Mouse (Mus musculus): ENCODE measurements at regions not wholly inside any gene's neighbourhood (a gene's known extent, or its start where the extent isn't known, plus 50 kb on each side); places are given as distances from the start of the nearest gene placed in this dataset.

GRCm38 (mm10) chr1:157717131-157717530 is 210.6 kb downstream of the Sec16b start:
- no peak overlapping the region for H3K27ac ChIP-seq (ENCODE audit: low read depth, low read length)
- H3K36me3 ChIP-seq (ENCODE audit: insufficient read depth, low read length): no peaks in the 10 kb centered on the region
- 77% methylated on average over 5 of the region's 5 CpGs for WGBS
- DNase-seq (ENCODE audit: low spot score) (no peak), ATAC-seq (ENCODE audit: low FRiP score) (no peak)
- H3K4me2 ChIP-seq (ENCODE audit: low read depth, low read length, poor library complexity, severe bottlenecking): no peak overlapping the region
- H3K4me3 ChIP-seq (ENCODE audit: low read depth, low read length): no peak overlapping the region
- no peaks in the 10 kb centered on the region for H3K9me3 ChIP-seq (ENCODE audit: low read length)
- H3K27me3 ChIP-seq (ENCODE audit: insufficient read depth, low read length): no peaks in the 10 kb centered on the region
- TF ChIP-seq CTCF (IDR thresholded peaks at IDR 0.05): no peak
- H3K9ac ChIP-seq (replicated peaks; ENCODE audit: low read length, poor library complexity, severe bottlenecking): no peak overlapping the region
- no peaks in the 10 kb centered on the region for H3K4me1 ChIP-seq (ENCODE audit: insufficient read depth, low read length)

DNA sequence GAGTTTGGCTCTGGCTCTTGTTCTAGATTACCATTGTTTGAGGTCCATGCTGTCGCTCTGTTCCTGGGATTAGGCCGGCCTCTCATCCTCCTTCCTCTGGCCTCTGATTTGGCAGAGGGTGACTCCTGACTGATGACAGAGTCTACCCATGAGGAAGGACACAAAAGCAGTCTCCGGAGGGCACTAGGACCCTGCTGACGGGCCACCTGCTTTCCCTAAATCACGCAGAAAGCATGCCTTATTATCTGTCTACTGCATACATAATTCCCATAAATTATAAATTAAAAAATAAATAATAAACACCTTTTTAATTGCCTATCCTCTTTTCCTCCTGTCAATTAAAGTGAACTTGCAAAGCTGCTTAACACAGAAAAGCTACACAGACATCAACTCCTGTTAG is 215.4 kb downstream of the Sec16b start:
- no peak overlapping the region for H3K4me2 ChIP-seq (ENCODE audit: low read depth, low read length, poor library complexity, severe bottlenecking)
- ATAC-seq (ENCODE audit: low FRiP score): no peak

GRCm38 (mm10) chr1:157731124-157731523 is 224.6 kb downstream of the Sec16b start:
- WGBS: 89% methylated on average over 1 of the region's 1 CpGs
- no peak for ATAC-seq (ENCODE audit: low FRiP score)

More for the DNA sequence above, 215.4 kb downstream of the Sec16b start:
- no peak for TF ChIP-seq CTCF (IDR thresholded peaks at IDR 0.05)
- Histone ChIP-seq H3K36me3 (ENCODE audit: insufficient read depth, low read length) (no peaks in the 10 kb centered on the region), H3K9ac (replicated peaks; ENCODE audit: low read length, poor library complexity, severe bottlenecking) (no peak overlapping the region), H3K4me3 (ENCODE audit: low read depth, low read length) (no peak overlapping the region), H3K4me1 (ENCODE audit: insufficient read depth, low read length) (no peaks in the 10 kb centered on the region), H3K9me3 (ENCODE audit: low read length) (no peaks in the 10 kb centered on the region), H3K27ac (ENCODE audit: low read depth, low read length) (no peak overlapping the region), H3K27me3 (ENCODE audit: insufficient read depth, low read length) (no peaks in the 10 kb centered on the region)
- DNase-seq (ENCODE audit: low spot score): no peak
- 72% methylated on average over 5 of the region's 5 CpGs for WGBS

DNA sequence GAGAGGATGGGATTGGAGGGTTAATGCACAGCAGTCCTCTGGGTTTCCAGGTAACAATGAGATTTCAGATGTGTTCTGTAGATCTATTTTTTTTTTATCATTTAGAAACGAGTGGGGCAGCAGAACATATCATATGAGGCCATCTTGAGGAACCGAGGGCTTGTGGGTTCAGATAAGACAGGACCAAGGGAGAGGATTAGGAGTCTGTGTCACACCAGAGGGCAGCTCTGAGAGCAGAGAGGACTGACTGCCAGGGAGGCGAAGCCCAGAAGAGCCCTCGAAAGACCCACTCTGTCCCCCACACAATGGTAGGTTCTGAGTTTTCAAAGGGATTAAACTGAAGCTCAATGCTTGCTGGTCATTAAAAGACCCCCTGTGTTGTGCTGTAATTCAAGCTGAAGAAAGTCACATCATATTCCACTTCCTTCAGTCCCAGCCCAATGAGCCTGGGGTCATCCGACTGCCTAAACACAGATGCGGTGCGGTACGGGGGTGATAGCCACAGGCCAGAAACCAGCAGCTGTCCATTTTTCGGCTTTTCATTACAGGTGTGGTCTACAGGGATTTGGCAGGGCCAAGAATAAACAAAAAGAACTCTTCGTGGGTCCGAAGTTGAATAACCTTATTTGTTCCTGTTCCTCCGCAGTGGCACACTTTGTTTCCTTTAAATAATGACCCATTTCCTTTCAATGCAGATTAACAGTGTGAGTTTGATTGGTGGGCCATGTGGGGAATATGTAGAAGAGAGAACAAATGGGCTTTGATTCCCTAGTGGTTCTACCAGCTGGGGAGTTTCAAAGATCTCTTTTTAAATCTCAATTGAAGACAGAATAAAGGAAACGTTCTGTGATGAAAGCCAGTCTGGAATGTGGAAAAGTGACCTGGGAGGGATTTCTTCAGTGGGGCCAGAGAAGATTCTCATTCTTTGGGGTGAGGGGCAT is 234.5 kb downstream of the Sec16b start:
- no peak overlapping the region for H3K4me2 ChIP-seq (ENCODE audit: low read depth, low read length, poor library complexity, severe bottlenecking)
- WGBS: 46% methylated on average over 13 of the region's 13 CpGs
- no peaks in the 10 kb centered on the region for H3K4me1 ChIP-seq (ENCODE audit: insufficient read depth, low read length)
- no peak overlapping the region for H3K27ac ChIP-seq (ENCODE audit: low read depth, low read length)
- no peaks in the 10 kb centered on the region for H3K36me3 ChIP-seq (ENCODE audit: insufficient read depth, low read length)
- H3K9me3 ChIP-seq (ENCODE audit: low read length): no peaks in the 10 kb centered on the region
- no peaks in the 10 kb centered on the region for H3K27me3 ChIP-seq (ENCODE audit: insufficient read depth, low read length)
- DNase-seq (ENCODE audit: low spot score) (no peak), ATAC-seq (ENCODE audit: low FRiP score) (no peak)
- H3K4me3 ChIP-seq (ENCODE audit: low read depth, low read length): no peak overlapping the region
- no peak overlapping the region for H3K9ac ChIP-seq (replicated peaks; ENCODE audit: low read length, poor library complexity, severe bottlenecking)
- TF ChIP-seq CTCF (IDR thresholded peaks at IDR 0.05): no peak

More at GRCm38 (mm10) chr1:157731124-157731523, 224.6 kb downstream of the Sec16b start:
- no peak for TF ChIP-seq CTCF (IDR thresholded peaks at IDR 0.05)
- Histone ChIP-seq H3K27ac (ENCODE audit: low read depth, low read length) (no peak overlapping the region), H3K9ac (replicated peaks; ENCODE audit: low read length, poor library complexity, severe bottlenecking) (no peak overlapping the region), H3K4me3 (ENCODE audit: low read depth, low read length) (no peak overlapping the region), H3K4me1 (ENCODE audit: insufficient read depth, low read length) (no peaks in the 10 kb centered on the region), H3K4me2 (ENCODE audit: low read depth, low read length, poor library complexity, severe bottlenecking) (no peak overlapping the region), H3K36me3 (ENCODE audit: insufficient read depth, low read length) (no peaks in the 10 kb centered on the region), H3K9me3 (ENCODE audit: low read length) (no peaks in the 10 kb centered on the region), H3K27me3 (ENCODE audit: insufficient read depth, low read length) (no peaks in the 10 kb centered on the region)
- DNase-seq (ENCODE audit: low spot score): no peak

- Histone ChIP-seq H3K36me3 (ENCODE audit: insufficient read depth, low read length) (no peaks in the 10 kb centered on the region), H3K4me2 (ENCODE audit: low read depth, low read length, poor library complexity, severe bottlenecking) (no peak overlapping the region), H3K27ac (ENCODE audit: low read depth, low read length) (no peak overlapping the region), H3K9me3 (ENCODE audit: low read length) (no peaks in the 10 kb centered on the region), H3K9ac (replicated peaks; ENCODE audit: low read length, poor library complexity, severe bottlenecking) (no peak overlapping the region), H3K4me1 (ENCODE audit: insufficient read depth, low read length) (peaks cover 4% of the 10 kb centered on the region; the same call in 1 of the 2 replicates), H3K4me3 (ENCODE audit: low read depth, low read length) (no peak overlapping the region), H3K27me3 (ENCODE audit: insufficient read depth, low read length) (no peaks in the 10 kb centered on the region)
- DNase-seq (ENCODE audit: low spot score) (peak; percentile 91), ATAC-seq (ENCODE audit: low FRiP score) (peak; percentile 69)
- TF ChIP-seq CTCF (IDR thresholded peaks at IDR 0.05): peak; percentile 95
Measured at GRCm38 (mm10) chr1:157745611-157746010, 239.1 kb downstream of the Sec16b start.

DNA sequence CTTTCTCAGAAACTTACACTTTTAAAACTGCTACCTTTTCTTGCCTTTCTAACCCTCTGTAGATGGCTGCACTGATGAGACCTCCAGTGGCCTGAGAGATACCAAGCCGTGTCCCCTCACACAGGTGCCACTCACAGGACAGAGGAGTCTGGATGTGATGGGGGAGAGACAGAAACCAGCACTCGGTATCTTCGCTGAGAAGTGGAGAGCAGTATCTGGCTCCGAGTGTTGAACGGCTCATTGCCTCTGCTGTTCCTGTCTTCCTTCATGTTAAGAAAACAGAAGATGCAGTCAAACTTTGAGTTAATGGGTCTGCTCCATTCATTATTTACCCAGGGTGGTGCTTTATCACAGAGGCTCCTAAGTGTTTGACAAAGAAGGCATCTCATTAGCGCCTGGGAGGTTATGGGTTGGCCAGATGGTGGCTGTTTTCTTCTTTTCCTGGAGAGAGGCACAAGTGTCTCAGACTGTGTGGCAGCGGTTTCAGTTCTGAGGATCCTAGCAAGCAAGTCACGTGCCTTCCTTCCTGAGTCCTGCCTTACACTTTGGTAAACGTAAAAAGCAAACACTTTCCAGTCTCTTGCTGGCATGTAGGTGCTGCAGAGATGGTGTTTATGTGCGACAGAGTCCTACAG is 248.6 kb downstream of the Sec16b start:
- H3K9ac ChIP-seq (replicated peaks; ENCODE audit: low read length, poor library complexity, severe bottlenecking): no peak overlapping the region
- ATAC-seq (ENCODE audit: low FRiP score): no peak
- H3K9me3 ChIP-seq (ENCODE audit: low read length): no peaks in the 10 kb centered on the region
- no peak for TF ChIP-seq CTCF (IDR thresholded peaks at IDR 0.05)
- 80% methylated on average over 10 of the region's 10 CpGs for WGBS
- no peak overlapping the region for H3K4me3 ChIP-seq (ENCODE audit: low read depth, low read length)
- no peak overlapping the region for H3K4me2 ChIP-seq (ENCODE audit: low read depth, low read length, poor library complexity, severe bottlenecking)
- no peaks in the 10 kb centered on the region for H3K27me3 ChIP-seq (ENCODE audit: insufficient read depth, low read length)
- no peaks in the 10 kb centered on the region for H3K36me3 ChIP-seq (ENCODE audit: insufficient read depth, low read length)
- H3K27ac ChIP-seq (ENCODE audit: low read depth, low read length): no peak overlapping the region
- H3K4me1 ChIP-seq (ENCODE audit: insufficient read depth, low read length): no peaks in the 10 kb centered on the region
- no peak for DNase-seq (ENCODE audit: low spot score)

Data from midbrain, postnatal 0 days (tissue).